Mouse (Mus musculus) lung, postnatal 0 days (tissue): Measurements from ENCODE around the gene Tmem50b.

Source experiments
- CTCF ChIP-seq: IDR thresholded peaks from 2 replicates; pipeline ENCODE4 v1.5.1; 2016; ENCODE audit warnings: antibody characterized with exemption, mild to moderate bottlenecking
- EP300 ChIP-seq: IDR thresholded peaks from 2 replicates; pipeline ENCODE4 v1.6.1; 2016; ENCODE audit warnings: antibody characterized with exemption, mild to moderate bottlenecking, control low read depth

DNA sequence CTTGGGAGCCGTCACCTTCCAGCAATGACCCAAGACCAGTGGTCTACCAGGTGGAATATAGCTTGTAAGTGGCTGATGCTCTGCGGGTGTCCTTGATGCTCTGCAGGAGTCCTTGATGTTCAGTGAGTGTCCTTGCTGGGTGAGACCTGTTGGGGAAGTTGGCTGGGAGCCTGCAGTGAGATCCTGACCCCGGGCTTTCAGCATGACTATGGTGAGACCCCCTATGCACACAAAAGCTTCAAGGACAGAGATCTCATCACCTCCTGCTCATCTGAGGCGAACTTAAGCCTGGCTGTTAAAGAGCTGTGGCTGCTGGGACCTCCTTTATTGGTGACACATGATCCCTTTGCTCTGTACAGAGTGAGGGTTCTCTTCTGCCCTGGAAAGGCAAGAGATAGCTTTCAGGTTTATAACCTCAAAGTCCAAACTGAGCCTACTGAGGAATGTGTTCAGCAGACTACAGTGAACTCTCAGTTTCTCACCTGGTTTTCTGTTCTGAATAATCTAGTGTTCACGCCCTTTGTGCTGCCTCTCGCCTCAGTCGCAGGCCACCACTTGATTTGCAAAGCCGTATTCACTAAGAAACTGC, 42.5 kb downstream of the Tmem50b start:
- TF ChIP-seq EP300: no peak
- no peak for TF ChIP-seq CTCF
